Mouse (Mus musculus): ENCODE measurements around the gene Grap. TPM values are rescaled to one million over a fixed set of nuclear protein-coding genes. Genes with fewer than 3 reads are reported as not detected.

Gene Grap
- polyA plus RNA-seq (2014; fragmentation: Illumina TruSeq; extraction: RNeasy Lipid Tissue Mini Kit (QIAGEN cat#74804); ENCODE audit: low read depth, low replicate concordance) = 10.8 TPM

GRCm38 (mm10) chr11:61652686-61653447, at the start of gene Grap:
Grap (plus strand) TSS chr11:61653265.

GRCm38 (mm10) chr11:61683907-61684731, 31.1 kb downstream of the Grap start, which contains the start of gene Fam83g:
Fam83g (plus strand) TSS chr11:61684091.

GRCm38 (mm10) chr11:61720636-61721035, 67.6 kb downstream of the Grap start, which contains the start of gene Slc5a10:
Slc5a10 (minus strand) TSS chr11:61720826.

Other genes starting within 250 kb of the Grap start
- 0.18 TPM for gene Rnf112, start 199.1 kb upstream of the Grap start, polyA plus RNA-seq (2014; fragmentation: Illumina TruSeq; extraction: RNeasy Lipid Tissue Mini Kit (QIAGEN cat#74804); ENCODE audit: low read depth, low replicate concordance)
- 24.1 TPM for gene Mfap4, start 167.8 kb upstream of the Grap start, polyA plus RNA-seq (2014; fragmentation: Illumina TruSeq; extraction: RNeasy Lipid Tissue Mini Kit (QIAGEN cat#74804); ENCODE audit: low read depth, low replicate concordance)
- 7.8 TPM for gene Mapk7, start 158.9 kb upstream of the Grap start, polyA plus RNA-seq (2014; fragmentation: Illumina TruSeq; extraction: RNeasy Lipid Tissue Mini Kit (QIAGEN cat#74804); ENCODE audit: low read depth, low replicate concordance)
- gene B9d1, start 148.1 kb upstream of the Grap start, polyA plus RNA-seq (2014; fragmentation: Illumina TruSeq; extraction: RNeasy Lipid Tissue Mini Kit (QIAGEN cat#74804); ENCODE audit: low read depth, low replicate concordance) = 7.1 TPM
- gene Epn2, start 73.6 kb upstream of the Grap start, polyA plus RNA-seq (2014; fragmentation: Illumina TruSeq; extraction: RNeasy Lipid Tissue Mini Kit (QIAGEN cat#74804); ENCODE audit: low read depth, low replicate concordance) = 26.2 TPM
- gene Fam83g, start 30.8 kb downstream of the Grap start, polyA plus RNA-seq (2014; fragmentation: Illumina TruSeq; extraction: RNeasy Lipid Tissue Mini Kit (QIAGEN cat#74804); ENCODE audit: low read depth, low replicate concordance) = 0.16 TPM
- gene Slc5a10, start 67.6 kb downstream of the Grap start, polyA plus RNA-seq (2014; fragmentation: Illumina TruSeq; extraction: RNeasy Lipid Tissue Mini Kit (QIAGEN cat#74804); ENCODE audit: low read depth, low replicate concordance) = not detected
- 10.8 TPM for gene Prpsap2, start 108.8 kb downstream of the Grap start, polyA plus RNA-seq (2014; fragmentation: Illumina TruSeq; extraction: RNeasy Lipid Tissue Mini Kit (QIAGEN cat#74804); ENCODE audit: low read depth, low replicate concordance)
- 40.1 TPM for gene Ulk2, start 201.8 kb downstream of the Grap start, polyA plus RNA-seq (2014; fragmentation: Illumina TruSeq; extraction: RNeasy Lipid Tissue Mini Kit (QIAGEN cat#74804); ENCODE audit: low read depth, low replicate concordance)

Data from heart, adult 10 weeks (tissue).